Mouse (Mus musculus) ES-CJ7 (cell line): ENCODE results near the gene Fam83e.

Experiments
- DNase-seq: peaks from one replicate; pipeline ENCODE4 v3.0.0; 2011; ENCODE audit warnings: low read depth, low spot score

Gene Fam83e

GRCm38 (mm10) chr7:45701607-45702006 is 19.4 kb upstream of the Fam83e start:
- DNase-seq = no peak

- DNase-seq = no peak
Observed at GRCm38 (mm10) chr7:45702316-45702715, 18.7 kb upstream of the Fam83e start.

GRCm38 (mm10) chr7:45702809-45703520 is 18.0 kb upstream of the Fam83e start:
- no peak for DNase-seq

- no peak for DNase-seq
Observed at GRCm38 (mm10) chr7:45703521-45704033, 17.4 kb upstream of the Fam83e start.

- peak; percentile 69 for DNase-seq
Observed at GRCm38 (mm10) chr7:45704046-45704559, 16.9 kb upstream of the Fam83e start.

GRCm38 (mm10) chr7:45704730-45705442 is 16.1 kb upstream of the Fam83e start, which contains the start of gene Dbp:
Gene Dbp (plus strand): TSS chr7:45705088.
- DNase-seq = peak; percentile 99

GRCm38 (mm10) chr7:45705443-45705864 is 15.6 kb upstream of the Fam83e start:
- DNase-seq = no peak

GRCm38 (mm10) chr7:45705873-45706281 is 15.1 kb upstream of the Fam83e start:
- peak; percentile 79 for DNase-seq

- DNase-seq = peak; percentile 75
Observed at GRCm38 (mm10) chr7:45706721-45707241, 14.2 kb upstream of the Fam83e start.

- DNase-seq = peak; percentile 95
Observed at GRCm38 (mm10) chr7:45707375-45707967, 13.5 kb upstream of the Fam83e start.

GRCm38 (mm10) chr7:45708221-45708761 is 12.7 kb upstream of the Fam83e start:
- peak; percentile 61 for DNase-seq

- peak; percentile 85 for DNase-seq
Observed at GRCm38 (mm10) chr7:45709036-45709435, 12.0 kb upstream of the Fam83e start.

GRCm38 (mm10) chr7:45709677-45710355 is 11.2 kb upstream of the Fam83e start:
- no peak for DNase-seq

- no peak for DNase-seq
Observed at GRCm38 (mm10) chr7:45710477-45711191, 10.4 kb upstream of the Fam83e start.

- DNase-seq = no peak
Observed at GRCm38 (mm10) chr7:45711316-45712021, 9.5 kb upstream of the Fam83e start.

GRCm38 (mm10) chr7:45712022-45712757 is 8.8 kb upstream of the Fam83e start:
- no peak for DNase-seq

GRCm38 (mm10) chr7:45713396-45713795 is 7.6 kb upstream of the Fam83e start:
- DNase-seq = no peak

GRCm38 (mm10) chr7:45713881-45714520 is 7.0 kb upstream of the Fam83e start:
- no peak for DNase-seq
